Mouse (Mus musculus): ENCODE measurements around the gene Igsf8. TPM values are rescaled to one million over a fixed set of nuclear protein-coding genes. Genes with fewer than 3 reads are reported as not detected.
A peak's percentile ranks its signal among the peaks of the same experiment; 100 is the strongest.

Gene Igsf8
- polyA plus RNA-seq, 1 experiment from 2014 or later: 20.5 TPM

GRCm38 (mm10) chr1:172296816-172297510 is 35.5 kb downstream of the Igsf8 start:
- Histone ChIP-seq H3K4me2 (no peak overlapping the region), H3K9me3 (replicated peaks) (no peaks in the 10 kb centered on the region), H3K27ac (no peak overlapping the region), H3K4me1 (0 out of 2 replicates have a peak, but pooled peaks cover 4% of the 10 kb centered on the region), H3K36me3 (no peaks in the 10 kb centered on the region), H3K27me3 (replicated peaks) (peaks cover 84% of the 10 kb centered on the region), H3K9ac (no peak overlapping the region), H3K4me3 (no peak overlapping the region)
- 61% methylated on average over 6 of the region's 6 CpGs for WGBS (ENCODE audit: insufficient replicate concordance)
- ATAC-seq: no peak

GRCm38 (mm10) chr1:172297611-172298537 is 36.4 kb downstream of the Igsf8 start, which contains the start of gene Atp1a2:
TSS of gene Atp1a2 (minus strand) at chr1:172298064.
- peaks cover 13% of the 10 kb centered on the region for H3K4me1 ChIP-seq
- H3K36me3 ChIP-seq: no peaks in the 10 kb centered on the region
- H3K4me3 ChIP-seq: no peak within 1 kb of the TSS
- peak within 1 kb of the TSS; percentile 15; the same call in 1 of the 2 replicates for H3K4me2 ChIP-seq
- ATAC-seq: no peak
- no peak within 1 kb of the TSS for H3K27ac ChIP-seq
- WGBS (ENCODE audit: insufficient replicate concordance): 16% methylated on average over 16 of the region's 16 CpGs
- peaks cover 93% of the 10 kb centered on the region for H3K27me3 ChIP-seq (replicated peaks)
- H3K9ac ChIP-seq: no peak within 1 kb of the TSS
- no peaks in the 10 kb centered on the region for H3K9me3 ChIP-seq (replicated peaks)

GRCm38 (mm10) chr1:172299528-172299927 is 38.1 kb downstream of the Igsf8 start:
- Histone ChIP-seq H3K9ac (no peak overlapping the region), H3K4me1 (peaks cover 29% of the 10 kb centered on the region)
- 55% methylated on average over 7 of the region's 7 CpGs for WGBS (ENCODE audit: insufficient replicate concordance)

GRCm38 (mm10) chr1:172300247-172300646 is 38.8 kb downstream of the Igsf8 start:
- Histone ChIP-seq H3K9ac (no peak overlapping the region), H3K27ac (no peak overlapping the region), H3K4me2 (no peak overlapping the region), H3K4me1 (peaks cover 37% of the 10 kb centered on the region), H3K9me3 (replicated peaks) (no peaks in the 10 kb centered on the region), H3K4me3 (no peak overlapping the region), H3K27me3 (replicated peaks) (peaks cover 86% of the 10 kb centered on the region), H3K36me3 (no peaks in the 10 kb centered on the region)
- 55% methylated on average over 5 of the region's 5 CpGs for WGBS (ENCODE audit: insufficient replicate concordance)
- ATAC-seq: no peak

More at GRCm38 (mm10) chr1:172299528-172299927, 38.1 kb downstream of the Igsf8 start:
- Histone ChIP-seq H3K27me3 (replicated peaks) (peaks cover 93% of the 10 kb centered on the region), H3K36me3 (no peaks in the 10 kb centered on the region), H3K27ac (no peak overlapping the region), H3K4me3 (no peak overlapping the region), H3K4me2 (no peak overlapping the region), H3K9me3 (replicated peaks) (no peaks in the 10 kb centered on the region)
- no peak for ATAC-seq

GRCm38 (mm10) chr1:172301180-172301579 is 39.7 kb downstream of the Igsf8 start:
- Histone ChIP-seq H3K4me2 (no peak overlapping the region), H3K9ac (no peak overlapping the region), H3K4me1 (peaks cover 46% of the 10 kb centered on the region), H3K27me3 (replicated peaks) (peaks cover 86% of the 10 kb centered on the region), H3K27ac (no peak overlapping the region), H3K4me3 (no peak overlapping the region), H3K9me3 (replicated peaks) (no peaks in the 10 kb centered on the region), H3K36me3 (no peaks in the 10 kb centered on the region)
- ATAC-seq: no peak
- WGBS (ENCODE audit: insufficient replicate concordance): 68% methylated on average over 12 of the region's 12 CpGs

GRCm38 (mm10) chr1:172302311-172302710 is 40.9 kb downstream of the Igsf8 start:
- Histone ChIP-seq H3K4me3 (no peak overlapping the region), H3K27ac (no peak overlapping the region), H3K4me1 (peaks cover 49% of the 10 kb centered on the region), H3K9ac (no peak overlapping the region), H3K4me2 (no peak overlapping the region), H3K9me3 (replicated peaks) (no peaks in the 10 kb centered on the region), H3K36me3 (no peaks in the 10 kb centered on the region), H3K27me3 (replicated peaks) (peaks cover 75% of the 10 kb centered on the region)
- ATAC-seq: no peak
- WGBS (ENCODE audit: insufficient replicate concordance): 45% methylated on average over 3 of the region's 3 CpGs

GRCm38 (mm10) chr1:172302851-172303250 is 41.4 kb downstream of the Igsf8 start:
- no peaks in the 10 kb centered on the region for H3K36me3 ChIP-seq
- H3K9ac ChIP-seq: no peak overlapping the region
- H3K27ac ChIP-seq: no peak overlapping the region
- no peak overlapping the region for H3K4me2 ChIP-seq
- H3K4me1 ChIP-seq: peaks cover 53% of the 10 kb centered on the region
- 21% methylated on average over 6 of the region's 6 CpGs for WGBS (ENCODE audit: insufficient replicate concordance)
- peaks cover 72% of the 10 kb centered on the region for H3K27me3 ChIP-seq (replicated peaks)
- no peak overlapping the region for H3K4me3 ChIP-seq
- H3K9me3 ChIP-seq (replicated peaks): no peaks in the 10 kb centered on the region
- ATAC-seq: no peak

GRCm38 (mm10) chr1:172304443-172304842 is 43.0 kb downstream of the Igsf8 start:
- WGBS (ENCODE audit: insufficient replicate concordance): 16% methylated on average over 6 of the region's 6 CpGs
- Histone ChIP-seq H3K27ac (no peak overlapping the region), H3K4me2 (peak overlapping the region; percentile 47), H3K4me3 (no peak overlapping the region), H3K9me3 (replicated peaks) (no peaks in the 10 kb centered on the region), H3K9ac (no peak overlapping the region), H3K4me1 (peaks cover 57% of the 10 kb centered on the region), H3K36me3 (no peaks in the 10 kb centered on the region), H3K27me3 (replicated peaks) (peaks cover 62% of the 10 kb centered on the region)
- peak; percentile 82 for ATAC-seq

- Histone ChIP-seq H3K4me3 (no peak overlapping the region), H3K36me3 (no peaks in the 10 kb centered on the region), H3K9ac (no peak overlapping the region), H3K4me2 (no peak overlapping the region), H3K4me1 (peaks cover 64% of the 10 kb centered on the region), H3K9me3 (replicated peaks) (no peaks in the 10 kb centered on the region), H3K27ac (no peak overlapping the region), H3K27me3 (replicated peaks) (peaks cover 54% of the 10 kb centered on the region)
- 41% methylated on average over 2 of the region's 2 CpGs for WGBS (ENCODE audit: insufficient replicate concordance)
- ATAC-seq: no peak
Observed at GRCm38 (mm10) chr1:172305153-172305552, 43.7 kb downstream of the Igsf8 start.

GRCm38 (mm10) chr1:172305635-172306034 is 44.2 kb downstream of the Igsf8 start:
- H3K4me2 ChIP-seq: no peak overlapping the region
- H3K9me3 ChIP-seq (replicated peaks): no peaks in the 10 kb centered on the region
- H3K27ac ChIP-seq: no peak overlapping the region
- H3K27me3 ChIP-seq (replicated peaks): peaks cover 50% of the 10 kb centered on the region
- no peaks in the 10 kb centered on the region for H3K36me3 ChIP-seq
- H3K9ac ChIP-seq: no peak overlapping the region
- ATAC-seq: no peak
- WGBS (ENCODE audit: insufficient replicate concordance): 41% methylated on average over 3 of the region's 3 CpGs
- no peak overlapping the region for H3K4me3 ChIP-seq
- H3K4me1 ChIP-seq: peaks cover 69% of the 10 kb centered on the region

GRCm38 (mm10) chr1:172306196-172306595 is 44.8 kb downstream of the Igsf8 start:
- H3K4me2 ChIP-seq: no peak overlapping the region
- no peak overlapping the region for H3K9ac ChIP-seq
- H3K36me3 ChIP-seq: no peaks in the 10 kb centered on the region
- H3K9me3 ChIP-seq (replicated peaks): no peaks in the 10 kb centered on the region
- H3K27ac ChIP-seq: no peak overlapping the region
- no peak for ATAC-seq
- no peak overlapping the region for H3K4me3 ChIP-seq
- peaks cover 44% of the 10 kb centered on the region for H3K27me3 ChIP-seq (replicated peaks)
- WGBS (ENCODE audit: insufficient replicate concordance): 20% methylated on average over 4 of the region's 4 CpGs
- H3K4me1 ChIP-seq: peaks cover 74% of the 10 kb centered on the region

- Histone ChIP-seq H3K4me3 (no peak overlapping the region), H3K9ac (no peak overlapping the region), H3K27ac (no peak overlapping the region), H3K9me3 (replicated peaks) (no peaks in the 10 kb centered on the region), H3K4me2 (no peak overlapping the region), H3K27me3 (replicated peaks) (peaks cover 37% of the 10 kb centered on the region), H3K4me1 (peaks cover 81% of the 10 kb centered on the region), H3K36me3 (no peaks in the 10 kb centered on the region)
- 67% methylated on average over 6 of the region's 6 CpGs for WGBS (ENCODE audit: insufficient replicate concordance)
- no peak for ATAC-seq
Observed at GRCm38 (mm10) chr1:172306885-172307284, 45.4 kb downstream of the Igsf8 start.
